Mouse (Mus musculus) CH12.LX (cell line): ENCODE results near the gene Pik3ca. TPM values are rescaled to one million over a fixed set of nuclear protein-coding genes. Genes with fewer than 3 reads are reported as not detected.

Source experiments
- DNase-seq: peaks from one replicate; pipeline ENCODE4 v3.0.0-alpha.2; 2013; ENCODE audit errors: extremely low read depth
- H3K27ac ChIP-seq: 2 replicates; pipeline ENCODE4 v1.5.1; 2012; ENCODE audit warnings: low read depth, mild to moderate bottlenecking, control low read depth, moderate library complexity; ENCODE audit not compliant: insufficient read depth
- H3K27me3 ChIP-seq: replicated peaks from 2 replicates; pipeline ENCODE3; 2012; ENCODE audit warnings: inconsistent platforms
- H3K36me3 ChIP-seq, 2 experiments: replicated peaks in 1 of 2; 2 replicates each; pipeline versions ENCODE3 to v1.6.1; 2012; ENCODE audit warnings: inconsistent platforms in 1 of 2, low read length in 1 of 2, mild to moderate bottlenecking in 1 of 2, mixed read lengths in 1 of 2, moderate library complexity in 1 of 2; ENCODE audit not compliant: control insufficient read depth in 1 of 2, insufficient read depth in 1 of 2
- H3K4me1 ChIP-seq, 2 experiments: 2 replicates each; pipeline ENCODE4 v1.6.1; 2012; ENCODE audit warnings: inconsistent platforms in 1 of 2, moderate library complexity in 1 of 2; ENCODE audit not compliant: insufficient read depth in 2 of 2, control insufficient read depth in 1 of 2
- H3K4me2 ChIP-seq: 2 replicates; pipeline ENCODE4 v1.6.1; 2012; ENCODE audit warnings: low read depth, mild to moderate bottlenecking, control low read depth; ENCODE audit not compliant: poor library complexity, insufficient read depth, severe bottlenecking
- H3K4me3 ChIP-seq, 3 experiments: fragments of 150-350 bp in 1 of 3; sonication (generic) in 1 of 3; replicated peaks in 1 of 3; 2 replicates each; pipeline versions ENCODE3 to v1.5.1; 2011 to 2012; ENCODE audit warnings: low read depth in 2 of 3, low read length in 2 of 3, mild to moderate bottlenecking in 2 of 3, moderate library complexity in 2 of 3, control low read depth in 1 of 3, improper control_type of control experiment in 1 of 3, inconsistent platforms in 1 of 3, mixed read lengths in 1 of 3; ENCODE audit not compliant: poor library complexity in 1 of 3
- H3K79me2 ChIP-seq: replicated peaks from 2 replicates; pipeline ENCODE4 v1.6.1; 2012; ENCODE audit warnings: mild to moderate bottlenecking, moderate library complexity; ENCODE audit not compliant: control insufficient read depth, poor library complexity, insufficient read depth, severe bottlenecking; ENCODE audit errors: extremely low read depth
- H3K9ac ChIP-seq: 2 replicates; pipeline ENCODE4 v1.6.1; 2012; ENCODE audit warnings: low read depth, mild to moderate bottlenecking, control low read depth, moderate library complexity; ENCODE audit not compliant: insufficient read depth
- H3K9me3 ChIP-seq: replicated peaks from 2 replicates; pipeline ENCODE3; 2012; ENCODE audit warnings: low read length, inconsistent platforms, mixed read lengths
- BHLHE40 ChIP-seq: IDR thresholded peaks from 2 replicates; pipeline ENCODE4 v1.6.1; 2011; ENCODE audit warnings: mild to moderate bottlenecking, low read depth, low read length, improper control_type of control experiment
- CHD1 ChIP-seq: IDR thresholded peaks from 2 replicates; pipeline ENCODE4 v1.6.1; 2012; ENCODE audit warnings: low read depth, low read length, improper control_type of control experiment, inconsistent platforms
- CHD2 ChIP-seq: IDR thresholded peaks from 2 replicates; pipeline ENCODE4 v1.6.1; 2011; ENCODE audit warnings: low read length, improper control_type of control experiment
- CTCF ChIP-seq, 2 experiments: IDR thresholded peaks in 1 of 2; conservative IDR thresholded peaks in 1 of 2; 2 replicates each; pipeline ENCODE4 v1.5.1; 2011 to 2012; ENCODE audit warnings: low read depth in 2 of 2, low read length in 2 of 2, improper control_type of control experiment in 1 of 2, inconsistent platforms in 1 of 2, mild to moderate bottlenecking in 1 of 2, moderate library complexity in 1 of 2
- E2F4 ChIP-seq: IDR thresholded peaks from 2 replicates; pipeline ENCODE4 v1.6.1; 2011; ENCODE audit warnings: low read depth, low read length, improper control_type of control experiment; ENCODE audit not compliant: insufficient replicate concordance
- ELF1 ChIP-seq: IDR thresholded peaks from 2 replicates; pipeline ENCODE4 v1.6.1; 2014; ENCODE audit warnings: low read depth, mild to moderate bottlenecking, inconsistent platforms, low read length, improper control_type of control experiment
- EP300 ChIP-seq: IDR thresholded peaks from 2 replicates; pipeline ENCODE4 v1.6.1; 2011; ENCODE audit warnings: low read length, improper control_type of control experiment
- ETS1 ChIP-seq: conservative IDR thresholded peaks from 2 replicates; pipeline ENCODE4 v1.6.1; 2012; ENCODE audit warnings: low read depth, mild to moderate bottlenecking, inconsistent platforms, low read length, improper control_type of control experiment, moderate library complexity
- GABPA ChIP-seq: IDR thresholded peaks from 2 replicates; pipeline ENCODE4 v1.6.1; 2012; ENCODE audit warnings: low read depth, low read length, improper control_type of control experiment, inconsistent platforms; ENCODE audit not compliant: insufficient replicate concordance
- HCFC1 ChIP-seq: IDR thresholded peaks from 2 replicates; pipeline ENCODE4 v1.6.1; 2012; ENCODE audit warnings: low read depth, mild to moderate bottlenecking, inconsistent platforms, low read length, improper control_type of control experiment
- IRF4 ChIP-seq: IDR thresholded peaks from 2 replicates; pipeline ENCODE4 v1.6.1; 2014; ENCODE audit warnings: low read depth, mild to moderate bottlenecking, inconsistent platforms, low read length, improper control_type of control experiment
- JUND ChIP-seq: conservative IDR thresholded peaks from 2 replicates; pipeline ENCODE4 v1.6.1; 2011; ENCODE audit warnings: low read depth, low read length, improper control_type of control experiment
- KAT2A ChIP-seq: IDR thresholded peaks from 2 replicates; pipeline ENCODE4 v1.6.1; 2012; ENCODE audit warnings: low read length, improper control_type of control experiment, inconsistent platforms; ENCODE audit not compliant: insufficient replicate concordance
- MAFK ChIP-seq: IDR thresholded peaks from 2 replicates; pipeline ENCODE4 v1.6.1; 2011; ENCODE audit warnings: low read length, improper control_type of control experiment; ENCODE audit not compliant: insufficient replicate concordance
- MAX ChIP-seq: IDR thresholded peaks from 2 replicates; pipeline ENCODE4 v1.6.1; 2011; ENCODE audit warnings: low read length, improper control_type of control experiment
- MAZ ChIP-seq: IDR thresholded peaks from 2 replicates; pipeline ENCODE4 v1.6.1; 2012; ENCODE audit warnings: low read depth, mild to moderate bottlenecking, inconsistent platforms, low read length, improper control_type of control experiment, moderate library complexity
- MXI1 ChIP-seq: IDR thresholded peaks from 2 replicates; pipeline ENCODE4 v1.6.1; 2011; ENCODE audit warnings: mild to moderate bottlenecking, low read depth, low read length, improper control_type of control experiment
- NELFE ChIP-seq: IDR thresholded peaks from 2 replicates; pipeline ENCODE4 v1.6.1; 2011; ENCODE audit warnings: low read depth, low read length, improper control_type of control experiment
- NRF1 ChIP-seq: IDR thresholded peaks from 2 replicates; pipeline ENCODE4 v1.6.1; 2014; ENCODE audit warnings: low read depth, mild to moderate bottlenecking, inconsistent platforms, low read length, improper control_type of control experiment, moderate library complexity
- POLR2A ChIP-seq: IDR thresholded peaks from 2 replicates; pipeline ENCODE4 v1.6.1; 2011; ENCODE audit warnings: low read depth, mild to moderate bottlenecking, improper control_type of control experiment, low read length
- POLR2AphosphoS2 ChIP-seq: IDR thresholded peaks from 2 replicates; pipeline ENCODE4 v1.6.1; 2011; ENCODE audit warnings: low read depth, low read length, improper control_type of control experiment
- RAD21 ChIP-seq: IDR thresholded peaks from 2 replicates; pipeline ENCODE4 v1.6.1; 2011; ENCODE audit warnings: low read depth, mild to moderate bottlenecking, low read length, improper control_type of control experiment, moderate library complexity
- RCOR1 ChIP-seq: conservative IDR thresholded peaks from 2 replicates; pipeline ENCODE4 v1.6.1; 2012; ENCODE audit warnings: low read depth, mild to moderate bottlenecking, inconsistent platforms, low read length, improper control_type of control experiment
- SIN3A ChIP-seq: IDR thresholded peaks from 2 replicates; pipeline ENCODE4 v1.6.1; 2012; ENCODE audit warnings: low read length, improper control_type of control experiment, inconsistent platforms
- SMC3 ChIP-seq: IDR thresholded peaks from 2 replicates; pipeline ENCODE4 v1.6.1; 2011; ENCODE audit warnings: low read depth, low read length, improper control_type of control experiment
- TBP ChIP-seq: conservative IDR thresholded peaks from 2 replicates; pipeline ENCODE4 v1.6.1; 2011; ENCODE audit warnings: low read depth, low read length, improper control_type of control experiment
- TCF12 ChIP-seq: IDR thresholded peaks from 2 replicates; pipeline ENCODE4 v1.6.1; 2014; ENCODE audit warnings: low read depth, mild to moderate bottlenecking, inconsistent platforms, low read length, improper control_type of control experiment
- USF1 ChIP-seq: IDR thresholded peaks from 2 replicates; pipeline ENCODE4 v1.6.1; 2014; ENCODE audit warnings: low read depth, mild to moderate bottlenecking, inconsistent platforms, low read length, improper control_type of control experiment
- USF2 ChIP-seq: conservative IDR thresholded peaks from 2 replicates; pipeline ENCODE4 v1.6.1; 2011; ENCODE audit warnings: low read depth, low read length, improper control_type of control experiment
- ZC3H11A ChIP-seq: IDR thresholded peaks from 2 replicates; pipeline ENCODE4 v1.6.1; 2012; ENCODE audit warnings: low read depth, mild to moderate bottlenecking, inconsistent platforms, low read length, improper control_type of control experiment
- ZKSCAN1 ChIP-seq: IDR thresholded peaks from 2 replicates; pipeline ENCODE4 v1.6.1; 2012; ENCODE audit warnings: low read depth, inconsistent platforms, low read length, improper control_type of control experiment, borderline replicate concordance
- ZMIZ1 ChIP-seq: IDR thresholded peaks from 2 replicates; pipeline ENCODE4 v1.6.1; 2012; ENCODE audit warnings: low read depth, mild to moderate bottlenecking, inconsistent platforms, low read length, improper control_type of control experiment
- dilution Hi-C: fragments of 300-500 bp; cut with MboI; formaldehyde crosslinking; loops from 2 replicates; pipeline ENCODE4 v1.14.3; 2020; ENCODE audit warnings: low sequenced_read_pairs; ENCODE audit not compliant: extremely low pct_unique_long_range_greater_than_20kb, extremely low pct_ligation_motif_present
- in situ Hi-C: fragments of 300-500 bp; cut with MboI; formaldehyde crosslinking; loops from 3 replicates; pipeline ENCODE4 v1.14.3; 2019; ENCODE audit warnings: low sequenced_read_pairs, low pct_ligation_motif_present, low pct_unique_long_range_greater_than_20kb, mixed read lengths
- polyA plus RNA-seq: library from polyadenylated mRNA; unstranded; fragments of >175 nt; gene quantifications from 2 replicates; pipeline ENCODE4 v1.2.1, GENCODE M21; 2012; ENCODE audit warnings: low read depth; ENCODE audit not compliant: insufficient read length
- total RNA-seq, 2 experiments: library from RNA; depleted of rRNA; stranded (reverse); fragments of 300-350 nt in 1 of 2; fragments of >200 nt in 1 of 2; gene quantifications; 2 replicates each; pipeline ENCODE4 v1.2.3; 2012 to 2014

Gene Pik3ca
- total and polyA plus RNA-seq, 3 experiments = 19.1 to 26.5 (median 19.6) TPM

- TF ChIP-seq USF1 = no peak
- no peak for TF ChIP-seq KAT2A
- 0 out of 2 replicates have a peak, but pooled peaks have one; percentile 6 for TF ChIP-seq TBP
- TF ChIP-seq MAZ = 0 out of 2 replicates have a peak, but pooled peaks have one; percentile 29
- TF ChIP-seq MAFK = no peak
These were observed 112.3 kb downstream of the Pik3ca start, which contains the start of gene Zfp639 (continued) for GRCm38 (mm10) chr3:32509496-32510374.

- dilution Hi-C loops (no loop called here), in situ Hi-C loops (loop anchor here (25.0 kb wide), 1 partner anchor 723 kb away; no protein-coding TSS in a partner anchor)
- H3K27ac ChIP-seq = peak overlapping the region; percentile 49
- H3K36me3 ChIP-seq = peaks cover 3 to 30% of the 10 kb centered on the region in 2 experiments
- peaks cover 22% of the 10 kb centered on the region for H3K79me2 ChIP-seq
- H3K27me3 ChIP-seq = no peaks in the 10 kb centered on the region
- H3K9ac ChIP-seq = peak overlapping the region; percentile 79
- peak; percentile 94 for DNase-seq
- H3K4me2 ChIP-seq = peak overlapping the region; percentile 86
- no peaks in the 10 kb centered on the region for H3K9me3 ChIP-seq
- peaks cover 3 to 32% of the 10 kb centered on the region in 2 experiments for H3K4me1 ChIP-seq
- H3K4me3 ChIP-seq = peak overlapping the region; percentile 75 to 93 (median 78)
- TF ChIP-seq RCOR1 = peak; percentile 89; the same call in 1 of the 2 replicates
- TF ChIP-seq POLR2A = peak; percentile 72; the same call in 1 of the 2 replicates
- no peak for TF ChIP-seq GABPA
- no peak for TF ChIP-seq CHD2
- no peak for TF ChIP-seq ZC3H11A
- TF ChIP-seq ZKSCAN1 = no peak
- TF ChIP-seq CTCF (conservative IDR thresholded peaks at IDR 0.05 in 1 of 2, IDR thresholded peaks at IDR 0.05 in 1 of 2; ENCODE audit: low read depth in 2 of 2, low read length in 2 of 2) = peak; percentile 63 to 84
- peak; percentile 84 for TF ChIP-seq NELFE
- no peak for TF ChIP-seq ETS1
- TF ChIP-seq USF2 = no peak
- TF ChIP-seq MXI1 = peak; percentile 55
- TF ChIP-seq SMC3 = peak; percentile 42
- TF ChIP-seq NRF1 = peak; percentile 99
- peak; percentile 45; the same call in 1 of the 2 replicates for TF ChIP-seq HCFC1
- TF ChIP-seq IRF4 = 0 out of 2 replicates have a peak, but pooled peaks have one; percentile 53
- TF ChIP-seq TCF12 = peak; percentile 70
- TF ChIP-seq MAX = peak; percentile 81
- 0 out of 2 replicates have a peak, but pooled peaks have one; percentile 28 for TF ChIP-seq SIN3A
- no peak for TF ChIP-seq JUND
- TF ChIP-seq RAD21 = peak; percentile 37
- TF ChIP-seq KAT2A = no peak
- TF ChIP-seq TBP = peak; percentile 63; the same call in 1 of the 2 replicates
- TF ChIP-seq BHLHE40 = peak; percentile 72
- TF ChIP-seq USF1 = no peak
- no peak for TF ChIP-seq E2F4
- TF ChIP-seq EP300 = no peak
- TF ChIP-seq ELF1 = peak; percentile 82
- TF ChIP-seq CHD1 = no peak
- TF ChIP-seq MAZ = no peak
- TF ChIP-seq ZMIZ1 = peak; percentile 51; the same call in 1 of the 2 replicates
- TF ChIP-seq MAFK = no peak
- TF ChIP-seq POLR2AphosphoS2 = no peak
These were observed 113.1 kb downstream of the Pik3ca start for GRCm38 (mm10) chr3:32510375-32511190.
